Mouse (Mus musculus): ENCODE data around the gene Ppox.
"Not testable (repeated sequence)": the region's sequence is repeated elsewhere in the genome, so short reads cannot be mapped to it uniquely, and the experiment has no call there.

Gene Ppox

GRCm38 (mm10) chr1:171280916-171281527, at the start of gene Ppox:
Gene Ppox (minus strand): TSS chr1:171281186.
- peak; percentile 97 for DNase-seq (ENCODE audit: low read depth, low spot score)

DNA sequence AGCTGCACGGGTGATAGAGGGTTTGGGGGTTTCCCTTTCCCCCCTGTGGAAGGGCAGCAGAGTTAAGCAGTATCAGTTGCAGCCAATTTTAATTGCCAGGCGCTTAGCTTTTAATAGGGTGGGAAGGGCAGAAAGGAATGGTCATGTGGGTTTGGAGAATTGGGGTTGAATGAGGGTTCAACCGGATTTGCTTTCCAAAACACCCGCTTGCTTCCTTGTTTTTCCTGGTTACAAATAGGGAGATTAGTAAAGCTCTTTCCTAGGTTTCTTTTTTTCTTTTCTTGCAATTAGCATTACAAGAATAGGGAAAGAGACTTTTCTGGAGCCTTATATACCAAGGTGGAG, 49.2 kb upstream of the Ppox start:
- DNase-seq (ENCODE audit: low read depth, low spot score) = no peak

GRCm38 (mm10) chr1:171329433-171330215, 48.6 kb upstream of the Ppox start:
- no peak for DNase-seq (ENCODE audit: low read depth, low spot score)

GRCm38 (mm10) chr1:171328839-171329432, 48.0 kb upstream of the Ppox start, which contains the start of gene Dedd:
Gene Dedd (plus strand): TSS chr1:171329145.
- DNase-seq (ENCODE audit: low read depth, low spot score) = peak; percentile 71

GRCm38 (mm10) chr1:171328244-171328643, 47.3 kb upstream of the Ppox start:
- DNase-seq (ENCODE audit: low read depth, low spot score) = no peak

DNA sequence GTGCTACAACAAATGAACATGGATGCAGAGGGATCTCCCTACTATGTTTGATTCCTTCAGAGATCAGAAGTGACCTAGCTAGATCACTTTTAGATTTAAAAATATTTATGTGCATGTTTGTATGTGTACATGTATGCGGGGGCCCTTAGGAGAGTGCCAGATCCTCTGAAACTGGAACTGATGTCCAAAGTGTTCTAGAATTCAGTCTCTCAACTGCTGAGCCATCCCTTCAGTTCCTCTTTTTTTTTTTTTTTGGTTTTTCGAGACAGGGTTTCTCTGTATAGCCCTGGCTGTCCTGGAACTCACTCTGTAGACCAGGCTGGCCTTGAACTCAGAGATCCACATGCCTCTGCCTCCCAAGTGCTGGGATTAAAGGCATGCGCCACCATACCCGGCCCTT, 45.6 kb upstream of the Ppox start:
- DNase-seq (ENCODE audit: low read depth, low spot score) = not testable (repeated sequence)

- DNase-seq (ENCODE audit: low read depth, low spot score) = no peak
Observed at GRCm38 (mm10) chr1:171325571-171325970, 44.6 kb upstream of the Ppox start.

DNA sequence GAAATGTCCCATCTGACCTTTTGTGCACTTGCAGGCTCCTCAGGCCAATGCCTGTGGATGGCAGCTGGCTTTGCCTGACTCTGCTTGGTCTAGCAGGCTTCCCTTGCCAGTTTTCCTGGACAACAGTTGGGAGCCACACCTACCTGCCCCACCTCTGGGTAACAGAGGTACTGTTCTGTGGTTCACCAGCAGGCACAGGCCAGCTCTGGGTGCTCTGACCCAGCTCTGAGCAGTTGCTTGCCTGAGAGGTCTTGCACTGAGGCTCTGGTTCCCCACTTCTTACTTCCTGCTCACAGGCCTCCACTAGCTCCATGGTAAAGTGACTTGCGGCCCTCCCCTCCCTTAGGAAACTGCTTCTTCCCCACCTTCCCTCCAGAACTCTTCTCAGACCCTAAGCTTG, 41.0 kb upstream of the Ppox start:
- no peak for DNase-seq (ENCODE audit: low read depth, low spot score)

DNA sequence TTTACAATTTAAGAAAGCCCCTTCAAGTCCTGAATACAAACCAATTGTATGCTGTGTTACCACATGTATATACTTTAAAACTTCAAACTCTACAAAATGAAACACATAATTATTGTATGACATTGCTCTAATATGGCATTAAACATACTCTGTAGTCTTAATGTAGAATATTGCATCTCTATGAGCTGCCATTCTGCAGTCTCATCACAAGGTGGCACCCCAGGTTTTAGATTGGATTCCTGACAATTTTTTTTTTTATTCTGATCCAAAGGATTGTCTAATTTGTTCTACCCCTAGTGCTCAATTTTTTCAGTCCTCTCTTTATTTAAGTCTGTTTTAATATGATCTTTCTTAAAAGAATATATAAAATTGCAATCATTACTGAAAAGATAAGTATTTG, 40.4 kb upstream of the Ppox start:
- DNase-seq (ENCODE audit: low read depth, low spot score) = no peak

- DNase-seq (ENCODE audit: low read depth, low spot score) = no peak
Observed at GRCm38 (mm10) chr1:171320151-171320550, 39.2 kb upstream of the Ppox start.

DNA sequence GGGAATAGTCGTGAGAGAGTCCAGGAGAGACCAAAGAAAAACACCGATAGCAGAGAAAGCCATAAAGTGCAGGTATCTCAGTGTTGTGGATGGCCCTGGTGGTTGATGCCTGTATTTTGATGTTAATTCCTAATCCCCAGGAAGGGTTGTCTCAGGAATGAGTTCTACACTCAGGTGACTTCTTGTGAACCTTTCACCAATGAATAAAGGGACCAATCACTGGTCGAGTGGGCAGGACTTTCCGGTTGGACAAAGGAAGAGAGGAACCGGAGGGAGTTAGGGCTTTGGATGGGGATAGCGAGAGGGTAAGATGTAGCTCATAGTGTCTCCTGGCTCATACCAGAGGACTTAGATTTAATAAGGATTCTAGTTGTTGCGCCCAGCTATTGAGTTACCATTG, 38.8 kb upstream of the Ppox start:
- no peak for DNase-seq (ENCODE audit: low read depth, low spot score)

GRCm38 (mm10) chr1:171309321-171309720, 28.3 kb upstream of the Ppox start:
- DNase-seq (ENCODE audit: low read depth, low spot score) = no peak

DNA sequence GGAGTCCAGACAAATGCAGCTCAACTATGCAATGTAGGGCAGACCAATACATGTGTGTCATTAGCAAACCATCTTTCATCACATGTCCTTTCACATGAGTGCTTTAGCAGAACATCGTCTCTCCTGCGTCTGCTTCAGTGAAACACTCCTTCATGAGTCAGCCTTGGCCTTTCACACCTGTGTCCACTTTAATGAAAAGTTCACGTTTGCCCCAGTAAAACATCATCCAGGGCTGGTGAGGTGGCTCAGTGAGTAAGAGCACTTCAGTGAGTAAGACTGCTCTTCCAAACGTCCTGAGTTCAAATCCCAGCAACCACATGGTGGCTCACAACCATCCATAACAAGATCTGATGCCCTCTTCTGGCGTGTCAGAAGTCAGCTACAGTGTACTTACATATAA, 25.2 kb upstream of the Ppox start:
- not testable (repeated sequence) for DNase-seq (ENCODE audit: low read depth, low spot score)

DNA sequence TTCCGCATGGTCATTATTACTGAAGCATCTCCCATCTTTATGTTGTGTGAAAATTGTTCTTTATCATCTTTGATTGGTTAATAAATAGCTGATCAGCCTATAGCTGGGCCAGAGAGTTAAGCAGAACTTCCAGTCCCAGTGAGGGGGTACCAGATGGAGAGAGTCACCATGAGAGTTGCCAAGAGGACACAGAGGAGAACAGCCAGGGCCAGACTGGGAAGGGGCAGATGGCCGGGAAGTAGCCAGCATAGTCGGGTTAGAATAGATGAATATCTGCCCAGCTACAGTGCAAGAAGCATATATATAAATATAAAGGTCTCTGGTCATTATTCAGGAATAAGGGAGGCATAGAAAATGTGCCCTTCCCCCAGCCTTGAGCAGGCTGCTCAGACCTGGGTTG, 17.2 kb upstream of the Ppox start:
- DNase-seq (ENCODE audit: low read depth, low spot score) = no peak

- DNase-seq (ENCODE audit: low read depth, low spot score) = no peak
Observed at GRCm38 (mm10) chr1:171295063-171295402, 14.0 kb upstream of the Ppox start.

DNA sequence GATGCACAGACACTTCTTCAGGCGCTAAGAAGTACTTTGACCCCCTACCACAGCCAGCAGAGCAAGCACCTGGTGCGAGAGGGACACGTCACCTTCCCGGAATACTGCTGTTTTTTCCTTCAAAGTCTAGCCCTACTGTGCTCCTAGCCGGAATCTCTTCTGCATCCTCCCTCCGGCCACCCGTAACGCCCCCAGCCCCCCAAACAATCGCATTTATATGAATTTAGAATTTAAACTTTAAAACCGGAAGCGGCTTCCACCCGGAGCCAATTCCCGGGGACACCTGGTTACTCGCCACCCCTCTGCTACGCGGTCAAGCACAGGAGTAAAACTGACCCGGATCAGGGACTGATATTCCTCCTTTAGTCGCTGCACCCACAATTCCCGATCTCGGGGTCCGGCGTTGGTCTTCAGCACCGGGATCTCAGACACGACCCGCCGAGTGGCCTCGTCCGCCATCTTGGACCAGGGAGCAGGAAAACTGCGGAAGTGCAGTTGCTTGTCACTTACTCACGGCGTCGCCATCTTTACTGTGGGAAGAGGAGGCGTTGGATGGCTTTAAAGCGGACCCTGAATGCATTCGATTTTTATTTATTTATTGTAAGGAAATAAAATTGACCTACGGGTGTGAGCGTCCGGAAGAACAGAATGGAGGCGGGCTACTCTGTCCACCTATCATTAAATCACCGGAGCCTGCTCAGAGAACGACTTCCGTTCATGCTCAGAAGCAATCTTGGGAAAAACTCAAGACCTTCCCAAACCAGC, 13.5 kb upstream of the Ppox start, which contains the start of gene Ufc1:
Ufc1 (minus strand) TSS at position 727 of the 765 bp plus-strand sequence.
- peak; percentile 75 for DNase-seq (ENCODE audit: low read depth, low spot score)

GRCm38 (mm10) chr1:171293906-171294297, 12.9 kb upstream of the Ppox start:
- DNase-seq (ENCODE audit: low read depth, low spot score) = no peak

- no peak for DNase-seq (ENCODE audit: low read depth, low spot score)
Observed at GRCm38 (mm10) chr1:171293351-171293750, 12.4 kb upstream of the Ppox start.

GRCm38 (mm10) chr1:171288328-171288727, 7.3 kb upstream of the Ppox start:
- no peak for DNase-seq (ENCODE audit: low read depth, low spot score)

DNA sequence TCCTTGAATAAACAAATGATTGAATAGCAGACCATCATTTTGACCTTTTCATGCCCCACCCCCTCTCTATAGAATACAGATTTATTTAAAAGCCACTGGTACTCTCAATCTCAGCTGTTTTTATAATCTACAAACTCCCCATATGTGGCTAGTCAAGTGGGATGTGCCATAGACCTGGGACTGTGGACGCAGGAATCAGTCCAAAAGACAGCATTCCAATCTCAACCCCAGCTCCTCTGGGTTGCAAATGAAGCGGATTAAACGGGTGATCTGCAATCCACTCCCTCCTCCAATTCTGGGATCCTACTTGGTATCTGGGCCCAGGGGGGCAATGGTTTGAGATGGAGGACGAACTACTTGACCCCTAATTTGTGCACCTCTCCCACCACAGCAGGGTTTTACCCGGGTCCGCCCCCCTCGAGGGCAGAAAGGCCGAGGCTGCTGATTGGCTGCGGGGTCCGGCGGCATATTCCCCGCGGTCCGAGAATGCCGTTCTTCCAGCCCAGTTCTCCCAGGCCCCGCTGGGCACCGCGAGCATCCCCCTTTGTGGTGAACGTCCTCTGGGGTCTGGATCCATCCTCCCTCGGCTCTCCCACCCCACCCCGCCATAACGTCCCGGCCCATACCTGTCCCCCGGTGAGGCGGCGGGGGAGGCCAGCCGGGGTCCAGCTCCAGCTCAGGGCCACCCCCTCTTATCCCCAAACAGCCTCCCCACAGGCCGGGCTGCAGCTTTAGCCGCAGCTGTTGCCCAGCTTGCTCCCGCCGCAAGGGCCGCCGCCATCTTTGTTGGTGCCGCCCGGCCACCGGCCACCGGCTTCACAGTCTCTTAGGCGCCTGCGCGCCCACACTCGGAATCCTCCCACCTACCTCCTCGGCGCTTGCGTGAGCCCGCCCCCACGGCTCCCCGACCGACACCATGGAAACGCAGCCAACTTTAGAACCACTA, 6.4 kb upstream of the Ppox start, which contains the start of gene Usp21:
Usp21 (minus strand) TSS at position 856 of the 946 bp plus-strand sequence.
- DNase-seq (ENCODE audit: low read depth, low spot score) = peak; percentile 81

- no peak for DNase-seq (ENCODE audit: low read depth, low spot score)
Observed at GRCm38 (mm10) chr1:171286517-171286916, 5.5 kb upstream of the Ppox start.

Data from c-Kit-negative CD71-positive TER-119-positive erythroid progenitor cells, embryonic 14.5 days (primary cell).